Mouse (Mus musculus) right cerebral cortex, adult 2 months (tissue): Measurements from ENCODE around the gene Tmem95.
A peak's percentile ranks its signal among the peaks of the same experiment; 100 is the strongest.
"Not testable (repeated sequence)": the region's sequence is repeated elsewhere in the genome, so short reads cannot be mapped to it uniquely, and the experiment has no call there.

ENCODE experiments used
- DNase-seq, 2 experiments: peaks; one replicate each; pipeline ENCODE4 v3.0.0; 2021 to 2022; ENCODE audit warnings: low spot score in 2 of 2

Gene Tmem95

DNA sequence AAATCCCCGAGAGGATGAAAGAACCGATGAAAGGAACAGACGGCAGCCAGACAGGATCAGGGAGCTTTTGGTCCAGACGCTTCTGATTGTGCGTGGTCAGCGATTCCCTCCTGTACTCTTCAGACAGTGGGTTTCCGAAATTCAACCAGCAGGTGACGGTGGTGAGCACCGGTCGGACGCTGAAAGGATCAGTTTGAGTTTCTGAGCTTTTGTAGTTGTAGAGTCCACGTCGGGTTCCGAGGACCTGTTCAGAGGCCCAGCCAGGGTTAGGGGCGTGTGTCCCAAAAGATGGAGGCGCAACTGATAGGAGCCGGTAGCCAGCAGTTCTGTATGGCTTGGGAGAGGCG, 2.7 kb upstream of the Tmem95 start:
- DNase-seq = peak; percentile 37 to 54

GRCm38 (mm10) chr11:69879711-69880110, 1.9 kb upstream of the Tmem95 start:
- DNase-seq = no peak

DNA sequence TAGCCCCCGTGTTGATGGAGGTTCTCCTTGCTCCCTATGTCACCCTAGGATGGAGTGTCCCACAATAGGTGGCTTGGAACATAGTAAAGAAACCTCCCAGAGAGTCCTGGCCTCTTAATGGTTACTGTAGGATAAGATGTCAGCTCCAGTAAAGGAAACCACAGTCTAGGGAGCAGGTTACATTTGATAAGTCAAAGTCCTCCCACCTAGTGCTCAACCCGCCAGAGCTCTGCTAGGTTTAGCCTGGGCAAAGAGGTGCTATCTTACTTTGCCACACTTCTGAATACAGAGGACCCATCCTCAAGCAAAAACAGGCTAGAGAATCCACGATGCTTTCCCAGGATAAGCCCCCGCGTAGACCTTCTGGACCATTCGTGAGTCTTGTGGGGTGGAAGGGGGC, 1.1 kb upstream of the Tmem95 start:
- DNase-seq = no peak

DNA sequence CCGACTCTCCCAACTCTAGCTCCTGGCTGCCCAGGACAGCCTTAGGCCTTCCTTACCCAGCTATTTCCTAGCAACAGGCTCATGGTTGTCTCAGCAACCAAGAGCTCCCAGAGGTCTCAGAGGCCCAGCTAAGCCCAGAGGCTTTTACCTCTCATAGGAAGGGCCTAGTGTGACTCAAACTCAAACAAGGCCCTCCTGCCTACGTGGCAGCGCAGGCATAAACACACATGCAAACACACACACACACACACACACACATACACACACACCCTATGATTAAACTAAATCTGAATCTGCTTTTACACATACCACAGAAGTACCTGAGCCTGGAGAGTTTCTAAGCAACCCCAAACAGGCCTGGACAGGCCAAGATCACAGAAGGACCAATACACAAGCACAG, 581 bp upstream of the Tmem95 start:
- DNase-seq = no peak

DNA sequence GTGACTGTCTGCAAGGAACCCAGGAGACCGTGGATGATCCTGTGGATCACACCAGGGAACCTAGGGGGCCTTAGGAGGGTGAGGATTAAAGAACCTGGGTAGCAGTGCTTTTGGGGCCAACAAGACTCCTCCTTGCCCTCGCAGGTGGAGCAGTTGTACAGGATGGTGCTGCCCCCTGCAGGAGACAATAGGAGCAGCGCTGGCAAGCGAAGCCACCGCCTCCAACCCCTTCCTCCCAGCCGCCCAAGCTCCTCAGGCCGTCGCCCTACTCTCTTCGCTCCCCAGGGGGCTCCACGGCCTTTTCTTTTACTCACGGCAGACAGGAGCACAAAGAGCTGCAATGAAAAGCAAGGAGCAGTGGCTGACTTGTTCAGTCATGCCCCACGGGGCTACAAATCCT, 951 bp downstream of the Tmem95 start:
- DNase-seq = peak; percentile 71 to 72

- DNase-seq = peak in 1 of 2 experiments; percentile 22
Observed at GRCm38 (mm10) chr11:69876186-69876585, 1.6 kb downstream of the Tmem95 start.

DNA sequence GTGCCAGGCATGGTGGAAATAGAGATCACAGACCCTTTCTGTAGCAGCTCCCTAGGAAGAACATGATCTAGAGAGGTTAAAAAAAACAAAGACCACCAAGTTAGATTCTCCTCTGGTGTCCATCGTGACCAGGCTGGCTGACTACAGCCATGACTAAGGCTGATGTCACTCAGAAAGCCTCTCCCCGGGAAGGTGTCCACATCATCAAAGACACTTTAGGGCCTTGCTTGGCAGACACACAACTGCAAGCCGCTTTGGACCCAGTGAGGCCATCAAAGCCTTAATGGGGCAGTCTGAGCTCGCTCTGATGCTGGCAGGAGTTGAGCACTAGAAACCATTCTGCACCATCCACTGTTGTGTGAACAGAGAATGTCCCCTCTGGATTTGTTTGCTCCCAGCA, 5.4 kb downstream of the Tmem95 start:
- DNase-seq = no peak

- no peak for DNase-seq
Observed at GRCm38 (mm10) chr11:69871822-69872221, 6.0 kb downstream of the Tmem95 start.

DNA sequence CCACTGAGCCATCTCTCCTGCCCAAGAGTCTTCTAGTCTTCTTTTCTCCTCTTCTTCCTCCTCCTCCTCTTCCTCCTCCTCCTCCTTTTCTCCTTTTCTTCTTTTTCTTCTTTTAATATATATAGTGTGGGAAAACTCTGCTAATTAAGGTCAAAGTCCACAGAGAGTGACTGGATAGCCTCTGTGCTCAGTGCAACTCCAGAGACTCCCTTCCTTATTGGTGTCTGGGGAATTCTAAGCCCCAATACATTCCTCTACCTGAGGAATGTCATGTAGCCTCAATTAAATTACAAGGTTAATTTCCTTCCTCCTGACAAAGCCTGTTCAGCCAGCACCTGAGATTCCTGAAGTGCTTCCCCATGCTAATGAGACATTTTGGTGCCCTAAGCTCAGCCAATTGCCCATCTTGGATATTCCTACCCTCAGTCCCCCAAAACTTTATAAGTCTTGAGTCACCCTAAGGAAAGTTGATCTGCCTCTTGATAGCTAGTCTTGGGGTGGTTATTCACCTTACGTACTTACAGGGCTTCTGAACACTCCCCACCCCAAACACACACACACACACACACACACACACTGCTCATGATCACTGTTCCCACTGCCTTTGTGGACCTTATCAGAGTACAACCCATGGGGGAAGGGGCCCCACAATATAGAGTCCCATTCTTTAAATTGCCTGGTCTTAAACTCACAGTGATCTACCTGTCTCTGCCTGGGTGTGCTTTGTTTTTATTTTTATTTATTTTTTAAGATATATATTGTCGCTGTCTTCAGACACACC, 7.3 kb downstream of the Tmem95 start:
- DNase-seq = no peak

DNA sequence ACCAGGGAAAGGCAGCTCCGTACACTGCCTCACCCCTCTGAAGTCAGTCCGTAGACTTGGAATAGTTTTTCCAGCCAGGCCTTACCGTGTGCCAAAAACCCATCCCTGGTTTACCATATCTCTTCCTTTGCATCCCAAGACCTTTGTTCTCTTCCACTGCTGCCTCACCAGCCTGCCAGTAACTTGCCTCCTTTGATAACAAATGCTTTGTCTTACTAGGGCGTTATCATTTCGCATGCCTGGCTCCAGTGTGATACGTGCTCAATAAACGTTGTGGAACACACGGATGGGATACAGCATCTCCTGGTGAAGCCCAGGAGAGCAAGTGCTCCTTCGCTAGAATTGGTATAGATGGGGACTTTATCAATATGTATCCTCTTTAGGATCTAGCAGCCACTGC, 10.5 kb downstream of the Tmem95 start:
- no peak for DNase-seq

DNA sequence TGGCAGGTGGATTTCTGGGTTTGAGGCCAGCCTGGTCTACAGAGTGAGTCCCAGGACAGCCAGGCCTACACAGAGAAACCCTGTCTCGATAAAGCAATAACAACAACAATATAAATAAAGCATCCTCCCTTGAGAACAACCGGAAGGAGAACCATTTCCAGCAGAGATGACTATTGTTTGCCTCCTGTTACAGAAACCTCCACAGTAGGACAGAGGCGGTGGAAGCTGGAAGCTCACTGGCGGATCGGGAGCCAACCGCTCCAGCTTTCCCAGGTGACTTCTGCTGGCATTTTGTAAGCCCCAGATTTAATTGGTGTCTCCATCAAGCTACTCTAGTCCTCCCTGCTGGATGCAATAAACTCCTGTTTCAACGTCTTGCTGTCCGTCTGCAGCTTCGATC, 12.3 kb downstream of the Tmem95 start:
- DNase-seq = no peak

GRCm38 (mm10) chr11:69864138-69864860, 13.5 kb downstream of the Tmem95 start:
- no peak for DNase-seq

DNA sequence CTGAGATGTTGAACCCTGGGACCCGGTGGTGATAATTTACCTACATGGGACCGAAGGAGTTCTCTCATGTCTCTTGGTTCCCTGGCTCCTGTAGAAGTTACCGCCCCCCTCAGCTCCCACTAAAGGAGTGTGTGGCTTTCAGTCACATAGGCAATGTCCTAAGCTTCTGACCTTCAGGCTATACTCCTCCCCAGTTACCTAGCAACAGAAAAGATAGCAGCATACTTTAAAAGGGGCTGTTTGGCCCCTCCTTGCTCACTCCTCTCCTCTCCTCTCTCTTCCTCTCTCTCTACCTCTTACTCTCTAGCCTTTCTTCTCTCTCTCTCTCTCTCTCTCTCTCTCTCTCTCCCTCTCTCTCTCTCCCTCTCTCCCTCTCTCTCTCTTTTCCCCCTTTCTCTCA, 14.1 kb downstream of the Tmem95 start:
- DNase-seq = not testable (repeated sequence)

DNA sequence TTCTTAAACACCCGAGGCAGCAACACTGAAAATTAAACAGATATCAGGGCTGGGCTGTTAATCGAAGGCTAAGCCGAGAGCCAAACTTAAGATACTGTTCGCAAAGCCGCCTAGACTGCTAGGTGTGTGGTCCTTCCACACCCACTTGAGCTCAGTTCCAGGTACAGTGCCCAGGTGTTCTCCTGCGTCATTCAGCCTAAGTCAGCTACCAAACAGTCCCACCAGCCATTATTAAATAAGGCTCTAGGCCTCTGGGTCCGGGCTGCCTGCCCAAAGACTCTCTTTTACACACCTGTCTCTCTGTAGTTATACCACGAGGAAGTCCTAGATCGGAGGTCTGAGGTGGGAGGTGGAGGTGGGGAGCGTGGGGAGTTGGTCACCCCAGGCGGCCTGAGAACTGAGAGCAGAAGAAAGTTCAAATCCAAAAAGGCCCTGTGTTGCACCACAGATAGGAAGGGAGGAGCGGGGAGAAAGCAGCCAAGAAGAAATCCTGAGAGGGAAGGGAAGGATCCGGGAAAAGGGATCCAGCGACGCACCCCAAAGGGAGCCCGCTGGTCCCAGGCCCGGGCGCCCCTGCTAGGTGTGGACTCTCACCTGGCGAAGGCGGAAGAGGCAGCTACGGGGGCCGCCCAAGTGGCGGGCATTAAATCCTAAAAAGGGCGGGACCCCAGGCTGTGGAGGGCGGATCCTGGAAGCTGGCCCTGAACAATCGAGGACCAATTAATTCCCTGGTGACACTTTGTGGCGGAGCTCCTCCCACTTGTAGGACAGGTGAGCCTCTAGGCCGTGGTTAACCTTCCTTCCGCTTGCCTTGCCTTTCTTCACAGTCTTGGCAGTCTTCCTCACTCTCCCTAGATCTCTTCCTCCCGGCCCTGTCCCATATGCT, 19.5 kb downstream of the Tmem95 start, which contains the start of gene Tnk1:
Gene Tnk1, minus strand, starts transcription at position 618 of the 886 bp plus-strand sequence.
- no peak for DNase-seq

GRCm38 (mm10) chr11:69855347-69855746, 22.5 kb downstream of the Tmem95 start:
- no peak for DNase-seq

DNA sequence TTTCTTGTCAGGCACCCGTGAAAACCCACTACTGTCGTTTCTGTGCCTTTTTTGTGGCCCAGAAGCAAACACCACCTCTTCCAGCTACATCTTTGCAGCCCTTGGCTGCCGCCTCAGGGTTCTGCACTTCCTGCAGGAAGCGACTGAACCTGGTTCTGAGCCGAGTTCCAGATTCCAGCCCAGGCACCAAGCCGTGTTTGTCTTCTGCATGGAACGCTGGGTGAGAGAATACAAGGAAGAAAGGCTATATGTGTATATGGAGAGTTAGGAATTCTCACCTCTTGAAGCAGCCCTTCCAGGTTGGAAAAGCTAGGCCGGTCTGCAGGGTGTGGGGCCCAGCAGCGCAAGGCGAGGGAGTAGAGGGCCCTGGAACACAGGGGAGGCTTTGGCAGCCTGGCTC, 23.1 kb downstream of the Tmem95 start:
- DNase-seq = no peak

GRCm38 (mm10) chr11:69853994-69854393, 23.8 kb downstream of the Tmem95 start:
- no peak for DNase-seq

- DNase-seq = no peak
Observed at GRCm38 (mm10) chr11:69850754-69851153, 27.1 kb downstream of the Tmem95 start.

GRCm38 (mm10) chr11:69849884-69850283, 27.9 kb downstream of the Tmem95 start:
- no peak for DNase-seq

GRCm38 (mm10) chr11:69849128-69849527, 28.7 kb downstream of the Tmem95 start:
- DNase-seq = no peak

- DNase-seq = no peak
Observed at GRCm38 (mm10) chr11:69848021-69848420, 29.8 kb downstream of the Tmem95 start.
